Mouse (Mus musculus) intestine, embryonic 16.5 days (tissue): Measurements from ENCODE around the gene Heca. TPM values are rescaled to one million over a fixed set of nuclear protein-coding genes. Genes with fewer than 3 reads are reported as not detected.

Source experiments
- polyA plus RNA-seq: library from polyadenylated mRNA; unstranded; fragments of >200 nt; fragmentation: Nextera tagmentation; extraction: Ambion mirVana; gene quantifications from 2 replicates; pipeline ENCODE4 v1.2.1, GENCODE M21; 2015

Gene Heca
- polyA plus RNA-seq, 1 experiment from 2014 or later, result 2.6 TPM

Other genes with a start within 250 kb of the Heca start
- gene Cited2, start 224.8 kb downstream of the Heca start, polyA plus RNA-seq, result 21.8 and 41.6 TPM in 2 replicates
- gene Txlnb, start 151.8 kb downstream of the Heca start, polyA plus RNA-seq, result 0.13 and 0.26 TPM in 2 replicates
- gene Abracl, start 75.2 kb upstream of the Heca start, polyA plus RNA-seq, result 158 and 162 TPM in 2 replicates
- gene Reps1, start 107.8 kb upstream of the Heca start, polyA plus RNA-seq, result 6.2 and 6.3 TPM in 2 replicates